Mouse (Mus musculus): ENCODE data around the gene Itgb7.

- TF ChIP-seq CTCF (IDR thresholded peaks at IDR 0.05; ENCODE audit: low read depth): no peak
- TF ChIP-seq EP300 (IDR thresholded peaks at IDR 0.05; ENCODE audit: low read depth): no peak
These were observed 22.6 kb downstream of the Itgb7 start for GRCm38 (mm10) chr15:102209114-102209513.
